Mouse (Mus musculus): Measurements from ENCODE around the gene Lias. TPM values are rescaled to one million over a fixed set of nuclear protein-coding genes. Genes with fewer than 3 reads are reported as not detected.
A peak's percentile ranks its signal among the peaks of the same experiment; 100 is the strongest.

Lias gene
- total and polyA plus RNA-seq, 3 experiments = 47.1 to 55.3 TPM; not detected in 1

DNA sequence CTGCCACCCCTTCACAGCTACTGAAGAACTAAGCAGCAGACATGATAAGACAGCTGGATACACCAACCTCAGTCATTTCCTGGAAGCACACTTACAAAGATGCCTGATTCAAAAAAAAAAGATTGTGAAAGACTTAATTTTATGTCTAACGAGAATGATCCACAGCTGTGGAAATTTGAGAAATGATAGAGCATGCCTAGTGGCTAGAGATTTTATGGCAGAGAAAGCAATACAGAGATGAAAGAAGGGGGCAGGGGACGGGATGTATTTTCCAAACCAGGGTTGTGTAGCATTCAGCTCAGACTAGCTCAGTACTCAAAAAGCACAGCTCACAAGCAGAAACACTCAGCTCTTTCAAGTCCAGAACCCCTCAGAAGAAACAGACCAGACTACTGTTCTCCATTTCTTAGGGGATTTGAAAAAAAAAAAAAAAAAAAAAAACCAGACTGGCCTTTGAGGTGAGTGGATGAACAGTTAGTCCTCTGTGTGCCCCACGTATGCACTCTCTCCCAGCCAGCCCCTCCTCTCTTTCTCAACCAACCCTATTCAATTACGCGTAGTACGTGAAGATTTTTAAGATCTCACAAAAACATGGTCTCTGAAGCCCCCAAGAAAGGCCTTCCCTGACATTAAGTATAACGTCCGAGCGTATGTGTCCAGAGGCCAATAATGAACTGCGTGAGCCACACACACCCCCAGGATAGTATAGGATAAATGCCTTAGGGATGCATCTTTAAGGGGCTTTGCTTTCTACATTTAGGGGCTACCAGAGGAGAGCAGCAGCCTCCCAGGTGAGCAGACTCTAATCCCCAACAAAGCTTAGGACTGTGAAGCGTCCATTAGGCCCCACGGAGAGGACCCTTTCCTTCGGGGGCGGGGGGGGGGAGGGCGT lies 43.4 kb downstream of the Lias start:
- Histone ChIP-seq H3K36me3 (ENCODE audit: control insufficient read depth in 1 of 2, insufficient read depth in 2 of 2, low read length in 2 of 2) (peaks cover 0 to 3% of the 10 kb centered on the region in 2 experiments; a peak in 1 of 4 replicates), H3K9me3 (replicated peaks; ENCODE audit: insufficient read depth, low read length) (no peaks in the 10 kb centered on the region), H3K9ac (ENCODE audit: control insufficient read depth, low read depth, low read length, poor library complexity, severe bottlenecking) (peak overlapping the region; percentile 87), H3K4me1 (ENCODE audit: control insufficient read depth in 1 of 2, insufficient read depth in 2 of 2, low read length in 2 of 2) (peaks cover 0 to 3% of the 10 kb centered on the region in 2 experiments; a peak in 1 of 4 replicates), H3K4me3 (ENCODE audit: control insufficient read depth in 1 of 2, insufficient read depth in 1 of 2, low read depth in 2 of 2, low read length in 2 of 2) (peak overlapping the region; percentile 71 to 97), H3K79me2 (ENCODE audit: control insufficient read depth, insufficient read depth, low read length, poor library complexity) (peaks cover 5% of the 10 kb centered on the region), H3K27me3 (ENCODE audit: control insufficient read depth in 1 of 2, insufficient read depth in 2 of 2, low read length in 2 of 2) (no peaks in the 10 kb centered on the region), H3K27ac (ENCODE audit: control insufficient read depth, low read depth, low read length) (no peak overlapping the region)
- TF ChIP-seq ETS1 (IDR thresholded peaks at IDR 0.05; ENCODE audit: low read depth, low read length) (no peak), RAD21 (IDR thresholded peaks at IDR 0.05; ENCODE audit: low read depth, low read length) (no peak), NELFE (IDR thresholded peaks at IDR 0.05; ENCODE audit: low read depth, low read length) (no peak)
- peak; percentile 22 for DNase-seq (ENCODE audit: low read depth, low spot score)

DNA sequence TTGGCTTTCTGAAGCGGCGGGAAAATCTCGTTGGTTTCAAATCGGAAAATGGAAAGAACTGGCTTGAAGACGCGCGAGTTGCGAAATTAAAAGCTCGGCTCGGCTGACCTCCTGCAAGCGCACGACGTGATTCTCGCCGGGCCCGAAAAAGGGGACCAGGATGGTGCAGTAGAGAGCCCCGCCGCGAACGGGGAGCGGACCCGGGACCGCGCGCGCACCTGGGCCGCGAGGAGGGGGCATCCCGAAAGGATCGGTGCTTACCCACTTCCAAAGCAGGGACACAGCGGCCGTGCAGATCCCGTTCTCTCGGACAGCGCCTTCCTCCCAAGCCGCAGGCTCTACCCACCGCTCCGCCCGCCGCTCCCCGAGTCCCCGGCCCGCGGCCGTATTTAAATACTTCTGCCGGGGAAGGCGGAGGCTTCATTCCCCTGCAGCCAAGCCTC lies 44.1 kb downstream of the Lias start:
- no peaks in the 10 kb centered on the region for H3K27me3 ChIP-seq (ENCODE audit: control insufficient read depth in 1 of 2, insufficient read depth in 2 of 2, low read length in 2 of 2)
- H3K9ac ChIP-seq (ENCODE audit: control insufficient read depth, low read depth, low read length, poor library complexity, severe bottlenecking) = peak overlapping the region; percentile 87
- peaks cover 0 to 3% of the 10 kb centered on the region in 2 experiments; a peak in 1 of 4 replicates for H3K4me1 ChIP-seq (ENCODE audit: control insufficient read depth in 1 of 2, insufficient read depth in 2 of 2, low read length in 2 of 2)
- no peak for DNase-seq (ENCODE audit: low read depth, low spot score)
- H3K36me3 ChIP-seq (ENCODE audit: control insufficient read depth in 1 of 2, insufficient read depth in 2 of 2, low read length in 2 of 2) = peaks cover 0 to 3% of the 10 kb centered on the region in 2 experiments; a peak in 1 of 4 replicates
- no peak overlapping the region for H3K27ac ChIP-seq (ENCODE audit: control insufficient read depth, low read depth, low read length)
- no peaks in the 10 kb centered on the region for H3K9me3 ChIP-seq (replicated peaks; ENCODE audit: insufficient read depth, low read length)
- peak overlapping the region; percentile 71 to 97 for H3K4me3 ChIP-seq (ENCODE audit: control insufficient read depth in 1 of 2, insufficient read depth in 1 of 2, low read depth in 2 of 2, low read length in 2 of 2)
- peaks cover 5% of the 10 kb centered on the region for H3K79me2 ChIP-seq (ENCODE audit: control insufficient read depth, insufficient read depth, low read length, poor library complexity)
- TF ChIP-seq NRF1 (IDR thresholded peaks at IDR 0.05; ENCODE audit: insufficient read depth, low read depth, low read length, poor library complexity, severe bottlenecking) (no peak), ZMIZ1 (IDR thresholded peaks at IDR 0.05; ENCODE audit: low read depth, low read length) (0 out of 2 replicates have a peak, but pooled peaks have one; percentile 13), E2F4 (IDR thresholded peaks at IDR 0.05; ENCODE audit: borderline replicate concordance, low read depth, low read length) (no peak), MYC (IDR thresholded peaks at IDR 0.05; ENCODE audit: low read depth, low read length) (no peak), TAL1 (IDR thresholded peaks at IDR 0.05; ENCODE audit: low read length) (no peak), MXI1 (IDR thresholded peaks at IDR 0.05; ENCODE audit: low read depth, low read length) (no peak), MAZ (IDR thresholded peaks at IDR 0.05; ENCODE audit: low read depth, low read length) (no peak), CTCF (IDR thresholded peaks at IDR 0.05 in 2 of 3, conservative IDR thresholded peaks at IDR 0.05 in 1 of 3; ENCODE audit: control insufficient read depth in 1 of 3, insufficient read depth in 1 of 3, low read depth in 2 of 3, low read length in 3 of 3, poor library complexity in 1 of 3, severe bottlenecking in 1 of 3) (0 out of 6 replicates have a peak, but pooled peaks of 1 of the 3 experiments have one; percentile 0), MEF2A (IDR thresholded peaks at IDR 0.05; ENCODE audit: extremely low read depth, insufficient replicate concordance, low read depth, low read length, poor library complexity, severe bottlenecking) (no peak)

All from MEL (cell line).